Mouse (Mus musculus) embryonic fibroblast, embryonic 13.5 days (primary cell): ENCODE data around the gene Iglon5.

Experiments used
- CTCF ChIP-seq: IDR thresholded peaks from 2 replicates; pipeline ENCODE4 v1.5.1; 2011; ENCODE audit warnings: mild to moderate bottlenecking, control low read depth, low read length, moderate library complexity, borderline replicate concordance; ENCODE audit not compliant: insufficient read depth
- POLR2A ChIP-seq: IDR thresholded peaks from 2 replicates; pipeline ENCODE4 v1.6.1; 2011; ENCODE audit warnings: low read depth, mild to moderate bottlenecking, control low read depth, low read length, moderate library complexity

- TF ChIP-seq CTCF (no peak), POLR2A (no peak)
These were observed 60.4 kb downstream of the Iglon5 start for GRCm38 (mm10) chr7:43429500-43429899.
